In the genomic region with DNA sequence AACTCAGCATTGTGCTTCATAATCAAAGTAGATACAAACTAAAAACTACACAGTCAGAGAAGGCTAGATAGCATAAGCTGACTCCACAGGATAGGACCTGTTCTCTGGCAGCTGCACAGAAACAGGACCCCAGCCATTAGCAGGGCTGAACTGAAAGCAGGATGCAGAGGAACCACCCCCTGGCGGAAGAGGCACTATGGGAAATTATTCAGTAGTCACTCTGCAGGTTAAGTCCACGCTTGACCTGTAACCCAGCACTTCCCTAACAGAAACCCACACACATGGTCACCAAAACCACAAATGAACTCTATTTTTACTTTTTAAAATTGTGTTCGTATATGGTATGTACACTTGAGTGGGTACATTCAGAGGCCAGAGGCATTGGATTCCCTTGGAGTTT, we compare ENCODE assay signal across 25 mouse cellular contexts.
"Had no signal": no experiment of that assay in that cellular context is flagged by ENCODE, and none has a peak within 500 bp of the region (broad histone marks: within the 10 kb centered on the region; RNA-seq: fewer than 3 reads in every experiment).

No protein-coding gene starts in this region.

- H3K4me2 ChIP-seq: limb, embryonic 12.5 days; limb, embryonic 15.5 days; liver, embryonic 11.5 days; lung, embryonic 14.5 days; midbrain, embryonic 11.5 days; neural tube, embryonic 13.5 days had no signal

- H3K4me3 ChIP-seq: layer of hippocampus, adult 2 months; left cerebral cortex, adult 2 months; limb, embryonic 12.5 days; limb, embryonic 15.5 days; neural tube, embryonic 13.5 days had no signal

- DNase-seq: kidney, adult 18-20 months; kidney, postnatal 25 days; layer of hippocampus, adult 9-11 months; layer of hippocampus, postnatal 36 days; left cerebral cortex, postnatal 4 days; liver, postnatal 0 days; lung, embryonic 14.5 days; midbrain, embryonic 14.5 days; right cerebral cortex, postnatal 4 days; thymus, adult 2 months; thymus, postnatal 14 days; thymus, postnatal 4 days had no signal

- H3K9me3 ChIP-seq: limb, embryonic 12.5 days; limb, embryonic 15.5 days; neural tube, embryonic 13.5 days had no signal

- H3K27ac ChIP-seq: kidney, postnatal 0 days; layer of hippocampus, adult 2 months; left cerebral cortex, adult 2 months; limb, embryonic 12.5 days; limb, embryonic 15.5 days; liver, embryonic 14.5 days; macrophage; neural tube, embryonic 13.5 days; stomach, postnatal 0 days had no signal

- H3K4me1 ChIP-seq: limb, embryonic 12.5 days; limb, embryonic 15.5 days; neural tube, embryonic 13.5 days had no signal

- H3K9ac ChIP-seq: limb, embryonic 12.5 days; limb, embryonic 15.5 days; liver, embryonic 14.5 days; liver, postnatal 0 days; lung, embryonic 14.5 days; neural tube, embryonic 13.5 days had no signal

- ATAC-seq: intestine, embryonic 16.5 days; liver, postnatal 0 days; lung, postnatal 0 days had no signal

- H3K27me3 ChIP-seq: limb, embryonic 12.5 days; limb, embryonic 15.5 days; neural tube, embryonic 13.5 days had no signal
